ENCODE assay signal across 23 mouse cellular contexts in genomic region chr7:123273056-123273455, GRCm38 (mm10). TPM values are rescaled to one million over a fixed set of nuclear protein-coding genes. Genes with fewer than 3 reads are reported as not detected.
DNase-seq lines count a peak whose midpoint lies in the region; ATAC-seq and TF ChIP-seq lines count a peak whose summit lies in the region.
"Had no signal": no experiment of that assay in that cellular context is flagged by ENCODE, and none has a peak within 500 bp of the region (broad histone marks: within the 10 kb centered on the region; RNA-seq: fewer than 3 reads in every experiment).

No protein-coding gene starts in this region.

- TF ChIP-seq CTCF in midbrain, postnatal 0 days (IDR thresholded peaks at IDR 0.05), result no peak

- H3K9ac ChIP-seq in midbrain, embryonic 14.5 days (replicated peaks; ENCODE audit: low read length), result no peak overlapping the region
- H3K9ac ChIP-seq in midbrain, postnatal 0 days (replicated peaks; ENCODE audit: low read length, poor library complexity, severe bottlenecking), result no peak overlapping the region
- H3K9ac ChIP-seq: embryonic facial prominence, embryonic 15.5 days; heart, embryonic 13.5 days; hindbrain, embryonic 15.5 days; neural tube, embryonic 12.5 days had no signal

- no peak overlapping the region for H3K4me2 ChIP-seq in midbrain, embryonic 14.5 days (ENCODE audit: low read length)
- H3K4me2 ChIP-seq in midbrain, postnatal 0 days (ENCODE audit: low read depth, low read length, poor library complexity, severe bottlenecking), result no peak overlapping the region
- H3K4me2 ChIP-seq: embryonic facial prominence, embryonic 15.5 days; heart, embryonic 13.5 days; hindbrain, embryonic 15.5 days; neural tube, embryonic 12.5 days had no signal

- no peak for ATAC-seq in midbrain, embryonic 14.5 days (ENCODE audit: low FRiP score, low TSS enrichment)
- no peak for ATAC-seq in midbrain, postnatal 0 days (ENCODE audit: low FRiP score)
- ATAC-seq in activated CD4-positive, CD25-positive, alpha-beta regulatory T cell, adult 4 months, result peak; percentile 68
- ATAC-seq: forebrain, embryonic 16.5 days; lung, postnatal 0 days had no signal

- whole genome bisulfite sequencing in midbrain, embryonic 14.5 days, result 52% methylated on average over 11 of the region's 11 CpGs
- WGBS in midbrain, postnatal 0 days, result 45% methylated on average over 11 of the region's 11 CpGs

- no peaks in the 10 kb centered on the region for H3K27me3 ChIP-seq in midbrain, embryonic 14.5 days (ENCODE audit: control insufficient read depth, insufficient read depth, low read length)
- H3K27me3 ChIP-seq in midbrain, postnatal 0 days (ENCODE audit: insufficient read depth, low read length), result no peaks in the 10 kb centered on the region
- H3K27me3 ChIP-seq: embryonic facial prominence, embryonic 15.5 days; heart, embryonic 13.5 days; hindbrain, embryonic 15.5 days; neural tube, embryonic 12.5 days had no signal

- peak; percentile 8 for DNase-seq in heart, postnatal 4 days
- no peak for DNase-seq in heart, adult 11 months
- DNase-seq in midbrain, embryonic 14.5 days, result peak; percentile 22
- DNase-seq in midbrain, postnatal 0 days (ENCODE audit: low spot score), result no peak
- no peak for DNase-seq in natural killer cell, adult 2 months (ENCODE audit: low spot score in 2 of 2)
- no peak for DNase-seq in left cerebral cortex, adult 8-10 months (ENCODE audit: low spot score in 2 of 2)
- DNase-seq: cerebellum, postnatal 14 days; kidney, adult 2 months; kidney, postnatal 14 days; left cerebral cortex, postnatal 4 days; liver; right cerebral cortex, adult 18-20 months had no signal

- H3K4me3 ChIP-seq in midbrain, embryonic 14.5 days (replicated peaks; ENCODE audit: low read depth, low read length), result no peak overlapping the region
- H3K4me3 ChIP-seq in midbrain, postnatal 0 days (ENCODE audit: low read depth, low read length), result no peak overlapping the region
- H3K4me3 ChIP-seq: embryonic facial prominence, embryonic 15.5 days; heart, embryonic 13.5 days; hindbrain, embryonic 15.5 days; layer of hippocampus, adult 2 months; neural tube, embryonic 12.5 days had no signal

- H3K4me1 ChIP-seq in midbrain, embryonic 14.5 days (ENCODE audit: control insufficient read depth, insufficient read depth, low read length), result 0 out of 2 replicates have a peak, but pooled peaks cover 4% of the 10 kb centered on the region
- no peaks in the 10 kb centered on the region for H3K4me1 ChIP-seq in midbrain, postnatal 0 days (ENCODE audit: insufficient read depth, low read length)
- H3K4me1 ChIP-seq: embryonic facial prominence, embryonic 15.5 days; hindbrain, embryonic 15.5 days; neural tube, embryonic 12.5 days had no signal

- H3K9me3 ChIP-seq in midbrain, embryonic 14.5 days (ENCODE audit: control insufficient read depth, low read length), result no peaks in the 10 kb centered on the region
- no peaks in the 10 kb centered on the region for H3K9me3 ChIP-seq in midbrain, postnatal 0 days (ENCODE audit: low read length)
- H3K9me3 ChIP-seq: embryonic facial prominence, embryonic 15.5 days; G1E; heart, embryonic 13.5 days; hindbrain, embryonic 15.5 days; neural tube, embryonic 12.5 days had no signal

- no peak overlapping the region for H3K27ac ChIP-seq in midbrain, embryonic 14.5 days (replicated peaks; ENCODE audit: low read depth, low read length)
- no peak overlapping the region for H3K27ac ChIP-seq in midbrain, postnatal 0 days (ENCODE audit: low read depth, low read length)
- H3K27ac ChIP-seq: embryonic facial prominence, embryonic 15.5 days; heart, embryonic 13.5 days; hindbrain, embryonic 15.5 days; layer of hippocampus, adult 2 months; neural tube, embryonic 12.5 days; stomach, postnatal 0 days had no signal

- peaks cover 6% of the 10 kb centered on the region; the same call in 1 of the 2 replicates for H3K36me3 ChIP-seq in midbrain, embryonic 14.5 days (ENCODE audit: control insufficient read depth, insufficient read depth, low read length)
- no peaks in the 10 kb centered on the region for H3K36me3 ChIP-seq in midbrain, postnatal 0 days (ENCODE audit: insufficient read depth, low read length)
- H3K36me3 ChIP-seq: embryonic facial prominence, embryonic 15.5 days had no signal

RNA-seq across cellular contexts. Expression of gene Slc5a11, which starts 58.5 kb away (rescaled TPM):
- total RNA-seq in heart, postnatal 4 days (2021), result not detected
- 1.2 TPM in 1 of 2 replicates, not detected in the other for polyA plus RNA-seq in midbrain, embryonic 14.5 days (2014; fragmentation: Nextera tagmentation; extraction: Ambion mirVana)
- 0.66 and 0.82 TPM in 2 replicates for total RNA-seq in midbrain, postnatal 0 days (2014; rRNA removed)
- 0.20 and 0.47 TPM in 2 replicates for polyA plus RNA-seq in midbrain, postnatal 0 days (2015; fragmentation: Nextera tagmentation; extraction: Ambion mirVana)
- polyA plus RNA-seq in activated CD4-positive, CD25-positive, alpha-beta regulatory T cell, adult 4 months (2017; shearing (Covaris generic)), result under 1 TPM in 1 of 2 experiments, not detected in 1; 0.54 TPM
- total RNA-seq in left cerebral cortex, adult 8-10 months (2022), result 1 to 10 TPM in 1 of 4 experiments, under 1 TPM in 3; 0.46 to 1.1 (median 0.63) TPM
- total RNA-seq: adrenal gland, adult 18-20 months; G1E; left cerebral cortex, postnatal 4 days had no signal
- polyA plus RNA-seq: G1E; lung, postnatal 0 days had no signal

Comparison
In these comparisons a context has a peak if more than half of its experiments do, and no peak if none do; other contexts are left out.
1. DNase-seq: peak in heart, postnatal 4 days (single experiment) and midbrain, embryonic 14.5 days (single experiment); none in heart, adult 11 months (single experiment), midbrain, postnatal 0 days (single experiment), natural killer cell, adult 2 months (0 of 2) and left cerebral cortex, adult 8-10 months (0 of 2).